Mouse (Mus musculus) adrenal gland, adult 2 months (tissue): Measurements from ENCODE around the gene Mrps5. TPM values are rescaled to one million over a fixed set of nuclear protein-coding genes. Genes with fewer than 3 reads are reported as not detected.

ENCODE experiments used
- DNase-seq: peaks from one replicate; pipeline ENCODE4 v3.0.0; 2021
- polyA plus RNA-seq: library from polyadenylated mRNA; depleted of rRNA; stranded (reverse); fragments of >200 nt; gene quantifications from 2 replicates; pipeline ENCODE4 v1.2.3, GENCODE M21; 2012
- total RNA-seq, 2 experiments: library from RNA; stranded (reverse); gene quantifications; 2 replicates each; pipeline ENCODE4 v1.2.3; 2021

Mrps5 gene
- total and polyA plus RNA-seq, 3 experiments = 43.7 to 122 (median 111) TPM

DNA sequence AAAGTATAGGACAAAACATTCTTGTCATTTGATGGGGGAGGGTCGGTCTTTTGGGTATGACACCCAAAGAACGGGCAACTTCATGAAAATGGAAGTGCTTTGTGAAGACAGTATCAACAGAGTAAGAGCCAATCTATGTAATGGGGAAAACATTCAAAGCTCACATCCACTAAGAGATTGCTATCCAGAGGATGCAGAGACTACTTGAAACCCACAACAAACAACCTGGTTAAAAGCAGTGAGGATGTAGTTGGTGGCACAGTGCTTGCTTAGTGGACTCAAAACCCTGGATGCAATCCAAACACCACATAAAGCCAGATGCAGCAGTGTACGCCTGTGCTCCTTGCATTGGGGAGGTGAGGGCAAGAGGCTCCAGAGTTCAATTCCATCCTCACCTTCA is 32.3 kb downstream of the Mrps5 start:
- no peak for DNase-seq

DNA sequence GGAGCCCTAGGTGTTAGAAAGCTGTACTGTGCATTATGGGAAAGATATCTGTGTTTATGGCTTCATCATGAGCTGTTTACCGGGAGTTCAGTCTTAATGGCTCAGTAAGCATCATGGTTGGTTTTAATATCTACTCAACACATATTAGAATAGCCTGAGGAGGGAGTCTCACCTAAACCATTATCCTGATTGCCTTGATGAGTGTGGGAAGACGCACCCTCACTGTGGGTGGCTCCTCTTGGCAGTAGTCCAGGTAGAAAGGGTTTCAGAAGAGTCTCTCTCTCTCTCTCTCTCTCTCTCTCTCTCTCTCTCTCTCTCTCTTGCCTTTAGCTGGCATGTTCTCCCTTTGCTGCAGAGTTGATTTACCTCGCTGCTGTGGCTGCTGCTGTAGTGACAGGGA is 35.0 kb downstream of the Mrps5 start:
- DNase-seq = no peak

GRCm38 (mm10) chr2:127624786-127625185 is 37.8 kb downstream of the Mrps5 start:
- no peak for DNase-seq

DNA sequence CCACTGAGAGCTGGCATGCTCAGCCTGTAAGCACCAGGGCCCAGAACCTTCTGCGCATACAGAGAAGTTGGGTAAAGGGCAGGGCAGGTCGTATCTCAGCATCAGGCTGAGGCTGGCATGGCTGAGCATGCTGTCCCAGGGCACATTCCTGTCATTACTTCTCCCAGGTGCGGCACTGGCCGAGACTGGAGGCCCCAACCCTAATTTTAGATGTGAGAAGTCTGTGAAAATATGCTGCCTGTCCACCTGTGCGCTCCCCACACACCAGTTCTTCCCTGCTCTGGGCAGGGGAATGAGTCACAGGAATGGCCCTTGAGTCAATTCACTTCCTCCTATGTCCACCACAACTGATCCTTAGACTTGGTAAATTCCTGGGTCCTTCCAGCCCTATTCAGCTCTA is 38.6 kb downstream of the Mrps5 start:
- DNase-seq = no peak

DNA sequence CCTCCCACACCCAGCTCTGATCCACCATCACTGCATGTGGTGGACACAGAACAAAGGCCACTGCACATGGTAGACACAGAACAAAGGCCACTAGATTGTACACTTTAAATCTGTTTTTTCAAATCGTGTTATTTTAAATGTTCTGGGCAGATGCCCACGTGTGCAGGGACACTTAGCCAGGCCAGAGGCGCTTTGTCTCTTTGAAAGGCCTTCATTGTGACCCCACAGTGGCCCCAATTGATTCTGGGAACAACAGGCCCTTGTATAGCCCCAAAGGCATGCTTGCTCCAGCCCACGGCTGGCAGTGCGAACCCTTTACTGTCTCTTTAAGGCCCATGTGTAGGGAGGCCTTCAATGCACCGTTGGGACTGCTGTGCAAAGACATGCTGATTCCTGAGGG is 40.3 kb downstream of the Mrps5 start:
- no peak for DNase-seq

DNA sequence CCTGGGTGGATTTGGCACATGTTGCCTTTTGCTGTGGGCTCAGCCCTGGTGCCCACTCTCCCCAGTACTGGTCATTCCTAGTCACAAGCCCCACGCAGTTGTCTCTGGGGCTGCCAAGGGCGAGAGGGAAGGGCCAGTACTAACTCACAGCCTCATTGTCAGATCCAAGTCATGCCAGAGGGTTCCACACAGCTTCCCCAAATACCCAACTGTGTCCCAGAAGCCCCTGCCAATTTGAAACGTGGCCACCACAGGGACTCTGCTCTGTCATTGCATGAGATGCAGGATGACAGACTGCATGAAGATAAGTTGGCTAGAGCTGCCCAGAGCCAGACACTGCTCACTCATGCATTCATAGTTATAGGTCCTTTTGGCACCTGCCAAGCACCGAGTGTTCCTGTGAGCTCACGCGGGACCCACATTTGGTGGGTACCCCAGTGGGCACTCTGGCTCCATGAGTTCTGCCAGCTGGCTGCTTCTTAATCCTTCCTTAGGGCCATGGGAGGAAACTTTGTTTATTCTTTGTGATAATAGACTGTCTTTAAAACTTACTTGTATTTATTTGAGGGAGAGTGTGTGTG is 41.1 kb downstream of the Mrps5 start:
- DNase-seq = no peak

DNA sequence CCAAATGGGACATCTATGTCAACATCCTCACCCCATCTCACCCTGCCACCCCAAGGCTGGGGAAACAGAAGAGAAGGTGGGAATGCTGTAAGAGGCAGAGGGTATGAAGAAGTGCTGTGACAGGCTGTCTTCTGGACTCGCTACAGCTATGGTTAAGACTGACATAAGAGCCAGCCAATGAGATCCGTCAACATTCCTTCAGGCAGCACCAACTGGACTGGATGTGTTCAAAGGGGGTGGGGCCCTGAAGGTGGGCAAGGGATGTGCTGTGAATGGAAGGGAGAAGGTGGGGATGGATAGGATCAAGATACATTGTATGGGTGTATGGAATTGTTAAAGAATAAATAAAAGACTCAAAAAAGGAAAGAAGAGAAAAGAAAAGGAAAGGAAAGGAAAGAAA is 45.6 kb downstream of the Mrps5 start:
- no peak for DNase-seq

- DNase-seq = no peak
These were observed 48.6 kb downstream of the Mrps5 start for GRCm38 (mm10) chr2:127635581-127635980.

GRCm38 (mm10) chr2:127638973-127639372 is 52.0 kb downstream of the Mrps5 start:
- no peak for DNase-seq

DNA sequence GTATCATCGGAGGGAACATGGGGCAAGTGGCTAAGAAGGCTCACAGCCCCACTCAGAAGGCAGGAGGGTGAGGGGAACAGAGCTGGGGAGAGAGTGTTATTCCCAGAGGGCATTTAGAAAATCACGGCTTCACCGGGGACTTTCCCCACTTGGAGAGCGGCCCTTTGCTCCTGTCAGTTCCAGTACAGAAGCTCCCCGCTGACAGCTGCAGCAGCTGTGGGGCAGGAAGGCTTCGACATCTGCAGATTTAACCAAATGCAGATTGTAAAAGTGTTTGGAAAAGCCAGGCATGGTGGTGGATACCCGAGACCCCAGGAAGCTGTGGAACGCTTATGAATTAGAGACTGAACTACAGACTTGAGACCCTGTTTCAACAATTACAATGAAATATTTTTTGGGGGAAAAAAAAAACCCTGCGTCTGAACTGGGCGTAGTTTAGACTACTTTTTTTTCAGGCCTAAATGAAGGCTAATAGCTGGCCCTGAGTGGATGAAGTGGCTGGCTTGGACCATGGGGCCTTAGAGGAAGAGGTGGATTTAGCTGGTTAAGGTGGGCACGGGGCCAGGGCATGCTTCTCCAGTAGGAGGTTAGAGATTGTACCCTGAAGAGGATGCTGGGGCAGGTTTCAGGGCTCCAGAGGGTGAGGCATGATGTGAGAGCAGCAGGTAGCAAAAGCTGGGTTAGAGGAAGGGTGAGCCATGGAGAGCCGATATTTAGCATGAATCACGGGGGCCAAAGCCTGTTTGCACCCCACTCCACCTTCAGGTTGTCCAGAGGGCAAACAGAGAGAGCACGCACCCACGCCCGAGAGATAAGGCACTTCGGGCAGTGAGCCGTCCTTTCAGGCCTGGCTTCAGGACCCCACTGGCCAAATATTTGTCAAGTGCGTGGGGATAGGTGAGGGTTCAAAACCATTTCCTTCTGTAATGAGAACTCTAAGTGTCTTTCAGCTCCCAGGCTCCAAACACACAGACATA is 57.0 kb downstream of the Mrps5 start:
- DNase-seq = no peak

- DNase-seq = no peak
These were observed 59.9 kb downstream of the Mrps5 start for GRCm38 (mm10) chr2:127646875-127647274.

DNA sequence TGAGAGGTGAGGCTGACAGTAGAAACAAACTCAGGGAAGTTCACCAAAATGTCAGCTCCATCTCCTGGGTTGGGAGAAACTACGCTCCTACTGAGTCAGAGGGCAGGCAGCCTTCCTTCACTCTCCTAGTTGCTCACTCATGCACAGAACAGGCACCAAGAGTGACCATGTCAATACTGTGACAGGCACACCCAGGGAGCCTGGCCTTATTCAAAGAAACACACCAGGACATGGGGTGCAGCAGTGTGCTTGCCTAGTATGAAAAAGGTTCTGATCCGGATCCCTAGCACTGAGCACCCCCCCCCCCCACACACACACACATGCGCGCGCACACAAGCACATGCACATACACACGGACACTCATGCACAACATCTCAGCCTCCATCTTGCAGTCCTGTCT is 61.1 kb downstream of the Mrps5 start:
- no peak for DNase-seq

DNA sequence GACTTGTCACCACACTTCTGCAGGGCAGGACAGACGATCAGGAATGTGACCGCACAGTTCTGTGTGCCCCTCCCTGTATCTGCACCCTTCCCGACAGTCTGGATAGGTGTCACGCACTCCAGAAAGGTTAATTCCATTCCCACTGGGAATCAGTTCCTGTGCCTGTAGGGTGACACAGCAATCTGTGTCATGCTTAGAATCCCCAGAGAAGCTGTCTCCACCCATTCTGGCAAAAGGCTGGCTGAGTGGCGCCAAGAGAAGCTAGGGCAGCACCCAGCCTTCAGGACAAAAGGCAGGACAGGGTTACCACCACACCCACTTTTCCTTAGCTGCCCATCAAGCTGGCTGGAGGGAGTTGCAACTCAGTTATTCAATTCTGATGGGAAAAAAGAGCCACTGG is 62.9 kb downstream of the Mrps5 start:
- DNase-seq = peak; percentile 52

- no peak for DNase-seq
These were observed 64.6 kb downstream of the Mrps5 start for GRCm38 (mm10) chr2:127651601-127652000.

DNA sequence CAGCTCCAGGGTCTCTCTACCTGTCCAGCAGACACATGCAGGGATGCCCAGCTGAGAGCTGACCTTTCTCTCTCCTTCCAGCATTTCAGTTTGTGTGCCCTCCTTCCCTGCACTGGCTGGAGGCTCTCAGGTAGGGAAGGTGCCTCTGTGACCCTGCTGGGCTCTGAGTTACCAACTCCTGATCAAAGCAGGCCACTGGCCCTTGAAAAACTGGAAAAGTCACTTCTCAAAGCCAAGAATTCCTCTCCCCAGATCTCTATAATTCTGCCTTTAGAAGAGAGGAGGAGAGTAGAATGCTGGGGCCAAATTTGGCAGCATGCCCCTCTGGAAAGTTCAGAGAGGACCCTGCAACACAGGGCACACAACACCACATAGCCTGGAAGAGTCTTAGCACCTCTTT is 65.3 kb downstream of the Mrps5 start:
- DNase-seq = no peak

GRCm38 (mm10) chr2:127652805-127653204 is 65.8 kb downstream of the Mrps5 start:
- no peak for DNase-seq

GRCm38 (mm10) chr2:127654786-127655185 is 67.8 kb downstream of the Mrps5 start:
- DNase-seq = no peak

- peak; percentile 18 for DNase-seq
These were observed 68.4 kb downstream of the Mrps5 start for GRCm38 (mm10) chr2:127655419-127655818.

GRCm38 (mm10) chr2:127656086-127656720 is 69.2 kb downstream of the Mrps5 start, which contains the start of gene Mal:
Gene Mal, minus strand, starts transcription at chr2:127656695.
- DNase-seq = peak; percentile 90
